Mouse (Mus musculus): ENCODE results near the gene Edrf1.
"Not testable (repeated sequence)": the region's sequence is repeated elsewhere in the genome, so short reads cannot be mapped to it uniquely, and the experiment has no call there.

Gene Edrf1

GRCm38 (mm10) chr7:133645716-133646115 lies 8.4 kb downstream of the Edrf1 start:
- DNase-seq (ENCODE audit: low spot score in 2 of 2): no peak

- DNase-seq (ENCODE audit: low spot score in 2 of 2): no peak
Measured at GRCm38 (mm10) chr7:133662467-133662866, 25.1 kb downstream of the Edrf1 start.

- DNase-seq (ENCODE audit: low spot score in 2 of 2): no peak
Measured at GRCm38 (mm10) chr7:133669071-133669470, 31.7 kb downstream of the Edrf1 start.

GRCm38 (mm10) chr7:133669946-133670345 lies 32.6 kb downstream of the Edrf1 start:
- DNase-seq (ENCODE audit: low spot score in 2 of 2): no peak

GRCm38 (mm10) chr7:133670846-133671245 lies 33.5 kb downstream of the Edrf1 start:
- no peak for DNase-seq (ENCODE audit: low spot score in 2 of 2)

GRCm38 (mm10) chr7:133676002-133676401 lies 38.7 kb downstream of the Edrf1 start:
- DNase-seq (ENCODE audit: low spot score in 2 of 2): no peak

GRCm38 (mm10) chr7:133678716-133679115 lies 41.4 kb downstream of the Edrf1 start:
- DNase-seq (ENCODE audit: low spot score in 2 of 2): no peak

GRCm38 (mm10) chr7:133679439-133679838 lies 42.1 kb downstream of the Edrf1 start:
- no peak for DNase-seq (ENCODE audit: low spot score in 2 of 2)

- DNase-seq (ENCODE audit: low spot score in 2 of 2): no peak
Measured at GRCm38 (mm10) chr7:133679961-133680360, 42.6 kb downstream of the Edrf1 start, which contains the start of gene Mmp21. Gene Mmp21, minus strand, starts transcription at chr7:133680061.

- no peak for DNase-seq (ENCODE audit: low spot score in 2 of 2)
Measured at GRCm38 (mm10) chr7:133683626-133684025, 46.3 kb downstream of the Edrf1 start.

- DNase-seq (ENCODE audit: low spot score in 2 of 2): no peak
Measured at GRCm38 (mm10) chr7:133684110-133684509, 46.8 kb downstream of the Edrf1 start.

- DNase-seq (ENCODE audit: low spot score in 2 of 2): no peak
Measured at GRCm38 (mm10) chr7:133684701-133685100, 47.4 kb downstream of the Edrf1 start.

GRCm38 (mm10) chr7:133685644-133686043 lies 48.3 kb downstream of the Edrf1 start:
- DNase-seq (ENCODE audit: low spot score in 2 of 2): not testable (repeated sequence)

GRCm38 (mm10) chr7:133698021-133698709 lies 60.8 kb downstream of the Edrf1 start:
- DNase-seq (ENCODE audit: low spot score in 2 of 2): no peak

- DNase-seq (ENCODE audit: low spot score in 2 of 2): no peak
Measured at GRCm38 (mm10) chr7:133699885-133700284, 62.5 kb downstream of the Edrf1 start.

- no peak for DNase-seq (ENCODE audit: low spot score in 2 of 2)
Measured at GRCm38 (mm10) chr7:133701366-133701765, 64.0 kb downstream of the Edrf1 start.

GRCm38 (mm10) chr7:133702333-133702732 lies 65.0 kb downstream of the Edrf1 start:
- DNase-seq (ENCODE audit: low spot score in 2 of 2): no peak

GRCm38 (mm10) chr7:133703906-133704305 lies 66.6 kb downstream of the Edrf1 start:
- DNase-seq (ENCODE audit: low spot score in 2 of 2): no peak

GRCm38 (mm10) chr7:133707301-133707700 lies 70.0 kb downstream of the Edrf1 start:
- peak; percentile 12 to 35 for DNase-seq (ENCODE audit: low spot score in 2 of 2)

- DNase-seq (ENCODE audit: low spot score in 2 of 2): no peak
Measured at GRCm38 (mm10) chr7:133715387-133715786, 78.0 kb downstream of the Edrf1 start.

- no peak for DNase-seq (ENCODE audit: low spot score in 2 of 2)
Measured at GRCm38 (mm10) chr7:133718580-133718979, 81.2 kb downstream of the Edrf1 start.

- DNase-seq (ENCODE audit: low spot score in 2 of 2): no peak
Measured at GRCm38 (mm10) chr7:133720616-133721015, 83.3 kb downstream of the Edrf1 start.

Data from natural killer cell, adult 2 months (primary cell).